ENCODE assay signal across 10 mouse cellular contexts in genomic region chr13:71958651-71959050, GRCm38 (mm10). TPM values are rescaled to one million over a fixed set of nuclear protein-coding genes. Genes with fewer than 3 reads are reported as not detected.
DNase-seq lines count a peak whose midpoint lies in the region; ATAC-seq lines count a peak whose summit lies in the region.
"Had no signal": no experiment of that assay in that cellular context is flagged by ENCODE, and none has a peak within 500 bp of the region (broad histone marks: within the 10 kb centered on the region; RNA-seq: fewer than 3 reads in every experiment).

No protein-coding gene starts in this region.

- no peak overlapping the region for H3K27ac ChIP-seq in heart, embryonic 14.5 days (replicated peaks in 1 of 2; ENCODE audit: control insufficient read depth in 1 of 2, insufficient read depth in 1 of 2, low read depth in 2 of 2, low read length in 2 of 2)
- H3K27ac ChIP-seq in hindbrain, embryonic 10.5 days, result peak overlapping the region; percentile 97
- no peak overlapping the region; the same call in 1 of the 2 replicates for H3K27ac ChIP-seq in midbrain, embryonic 11.5 days (ENCODE audit: low read depth, low read length)

- no peaks in the 10 kb centered on the region for H3K36me3 ChIP-seq in heart, embryonic 14.5 days (ENCODE audit: control insufficient read depth, insufficient read depth, low read length)
- H3K36me3 ChIP-seq in hindbrain, embryonic 10.5 days, result peaks cover 45% of the 10 kb centered on the region
- peaks cover 3% of the 10 kb centered on the region; the same call in 1 of the 2 replicates for H3K36me3 ChIP-seq in midbrain, embryonic 11.5 days (ENCODE audit: control insufficient read depth, insufficient read depth, low read length)

- no peaks in the 10 kb centered on the region for H3K9me3 ChIP-seq in heart, embryonic 14.5 days (ENCODE audit: control insufficient read depth, low read length)
- no peaks in the 10 kb centered on the region for H3K9me3 ChIP-seq in hindbrain, embryonic 10.5 days
- no peaks in the 10 kb centered on the region for H3K9me3 ChIP-seq in midbrain, embryonic 11.5 days (ENCODE audit: control insufficient read depth, low read length)

- ATAC-seq in heart, embryonic 14.5 days (ENCODE audit: insufficient number of reproducible peaks, insufficient read depth, low FRiP score, low read depth), result no peak
- no peak for ATAC-seq in midbrain, embryonic 11.5 days (ENCODE audit: low FRiP score)

- intact Hi-C loops in left cerebral cortex, postnatal 10 days (cut with DNase I), result loop anchor here (5.0 to 10.0 kb wide), 4 partner anchors 214 to 1304 kb away; partner anchors contain the start of gene Irx4
- intact Hi-C loops in left cerebral cortex, postnatal 14 days (cut with DNase I), result loop anchor here (2.0 to 5.0 kb wide), 4 partner anchors 340 to 1314 kb away; no protein-coding TSS in a partner anchor

- no peak for DNase-seq in heart, adult 9 months (ENCODE audit: low spot score in 2 of 2)
- DNase-seq in R1 (ENCODE audit: low read depth, low spot score), result peak; percentile 30
- DNase-seq in hindbrain, embryonic 10.5 days (ENCODE audit: low spot score), result peak; percentile 68
- DNase-seq in midbrain, embryonic 11.5 days (ENCODE audit: low spot score, missing footprints), result peak; percentile 96
- DNase-seq in left cerebral cortex, postnatal 10 days (ENCODE audit: extremely low spot score in 1 of 2, low spot score in 2 of 2), result no peak
- no peak for DNase-seq in left cerebral cortex, postnatal 14 days (ENCODE audit: low spot score in 2 of 2)
- DNase-seq in cerebellum, postnatal 36 days, result no peak
- DNase-seq: gastrocnemius, postnatal 14 days had no signal

- peak overlapping the region in 1 of 2 experiments; percentile 60; a peak in 3 of 4 replicates for H3K4me3 ChIP-seq in heart, embryonic 14.5 days (ENCODE audit: control insufficient read depth in 1 of 2, insufficient read depth in 1 of 2, low read depth in 1 of 2, low read length in 2 of 2)
- H3K4me3 ChIP-seq in hindbrain, embryonic 10.5 days, result peak overlapping the region; percentile 92
- peak overlapping the region; percentile 95 for H3K4me3 ChIP-seq in midbrain, embryonic 11.5 days (ENCODE audit: low read depth, low read length)

- 17% methylated on average over 16 of the region's 16 CpGs for whole genome bisulfite sequencing in heart, embryonic 14.5 days
- whole genome bisulfite sequencing in hindbrain, embryonic 10.5 days, result 2% methylated on average over 16 of the region's 16 CpGs
- WGBS in midbrain, embryonic 11.5 days, result 2% methylated on average over 16 of the region's 16 CpGs

- peak overlapping the region; percentile 84 for H3K9ac ChIP-seq in heart, embryonic 14.5 days (ENCODE audit: low read length)
- H3K9ac ChIP-seq in midbrain, embryonic 11.5 days (ENCODE audit: low read length), result peak overlapping the region; percentile 98

- H3K4me2 ChIP-seq in heart, embryonic 14.5 days (ENCODE audit: low read length), result peak overlapping the region; percentile 78
- H3K4me2 ChIP-seq in midbrain, embryonic 11.5 days, result peak overlapping the region; percentile 63
- H3K4me2 ChIP-seq: liver, embryonic 11.5 days had no signal

- peaks cover 2 to 22% of the 10 kb centered on the region in 2 experiments; a peak in 3 of 4 replicates for H3K4me1 ChIP-seq in heart, embryonic 14.5 days (ENCODE audit: control insufficient read depth in 2 of 2, insufficient read depth in 2 of 2, low read length in 2 of 2)
- H3K4me1 ChIP-seq in hindbrain, embryonic 10.5 days (replicated peaks), result peaks cover 75% of the 10 kb centered on the region
- H3K4me1 ChIP-seq in midbrain, embryonic 11.5 days (ENCODE audit: control insufficient read depth, insufficient read depth, low read length), result peaks cover 42% of the 10 kb centered on the region

- peaks cover 78% of the 10 kb centered on the region for H3K27me3 ChIP-seq in heart, embryonic 14.5 days (ENCODE audit: control insufficient read depth, insufficient read depth, low read length)
- H3K27me3 ChIP-seq in hindbrain, embryonic 10.5 days (ENCODE audit: insufficient read depth, poor library complexity, severe bottlenecking), result peaks cover 78% of the 10 kb centered on the region
- H3K27me3 ChIP-seq in midbrain, embryonic 11.5 days (ENCODE audit: control insufficient read depth, insufficient read depth, low read length), result peaks cover 9% of the 10 kb centered on the region; the same call in 1 of the 2 replicates

RNA-seq across cellular contexts. Expression of gene Irx1, which starts 4.9 kb away (rescaled TPM):
- polyA plus RNA-seq in heart, embryonic 14.5 days (2014; fragmentation: Nextera tagmentation; extraction: Ambion mirVana), result 1.5 and 2.5 TPM in 2 replicates
- polyA plus RNA-seq in hindbrain, embryonic 10.5 days (2016; fragmentation: Nextera tagmentation; extraction: Ambion mirVana), result 5.1 and 11.0 TPM in 2 replicates
- 6.5 and 6.7 TPM in 2 replicates for polyA plus RNA-seq in midbrain, embryonic 11.5 days (2014; fragmentation: Nextera tagmentation; extraction: Ambion mirVana)
- 1 to 10 TPM in 1 of 2 experiments, under 1 TPM in 1; 0.84 to 1.0 TPM for total RNA-seq in left cerebral cortex, postnatal 10 days (2021)
- 1 to 10 TPM in 1 of 2 experiments, under 1 TPM in 1; 0.68 to 1.2 TPM for total RNA-seq in left cerebral cortex, postnatal 14 days (2021)

Comparison
In these comparisons a context has a peak if more than half of its experiments do, and no peak if none do; other contexts are left out.
1. DNase-seq: peak in R1 (single experiment), hindbrain, embryonic 10.5 days (single experiment) and midbrain, embryonic 11.5 days (single experiment); none in heart, adult 9 months (0 of 2), left cerebral cortex, postnatal 10 days (0 of 2), left cerebral cortex, postnatal 14 days (0 of 2) and cerebellum, postnatal 36 days (0 of 2).